Mouse (Mus musculus) heart, postnatal 14 days (tissue): ENCODE measurements at regions not wholly inside any gene's neighbourhood (a gene's known extent, or its start where the extent isn't known, plus 50 kb on each side); places are given as distances from the start of the nearest gene placed in this dataset.

Experiments used
- DNase-seq, 2 experiments: peaks; one replicate each; pipeline ENCODE4 v3.0.0; 2021 to 2022
- intact Hi-C: fragments of 180-260 bp; cut with DNase I; formaldehyde crosslinking; loops from one replicate; pipeline ENCODE4 v1.15.1; 2025

- DNase-seq: no peak
- intact Hi-C loops: no loop called here
Observed at GRCm38 (mm10) chr4:80691774-80692485, 142.0 kb upstream of the Tyrp1 start.

GRCm38 (mm10) chr4:80712698-80713097 is 121.2 kb upstream of the Tyrp1 start:
- DNase-seq: no peak
- intact Hi-C loops: no loop called here

- DNase-seq: no peak
- intact Hi-C loops: no loop called here
Observed at GRCm38 (mm10) chr4:80744975-80745734, 88.8 kb upstream of the Tyrp1 start.

GRCm38 (mm10) chr4:80752259-80752658 is 81.7 kb upstream of the Tyrp1 start:
- no peak for DNase-seq
- intact Hi-C loops: no loop called here

GRCm38 (mm10) chr4:80756114-80756513 is 77.8 kb upstream of the Tyrp1 start:
- no peak for DNase-seq
- intact Hi-C loops: no loop called here

GRCm38 (mm10) chr4:80764024-80764423 is 69.9 kb upstream of the Tyrp1 start:
- intact Hi-C loops: loop anchor here (10.0 kb wide), 1 partner anchor 249 kb away; no protein-coding TSS in a partner anchor
- no peak for DNase-seq

GRCm38 (mm10) chr4:80765781-80766180 is 68.1 kb upstream of the Tyrp1 start:
- intact Hi-C loops: loop anchor here (10.0 kb wide), 1 partner anchor 251 kb away; no protein-coding TSS in a partner anchor
- DNase-seq: peak; percentile 19 to 67

- intact Hi-C loops: loop anchor here (10.0 kb wide), 1 partner anchor 253 kb away; no protein-coding TSS in a partner anchor
- DNase-seq: no peak
Observed at GRCm38 (mm10) chr4:80767447-80767846, 66.5 kb upstream of the Tyrp1 start.
